Mouse (Mus musculus) lung, adult 2 months (tissue): ENCODE measurements around the gene Dchs1.

ENCODE experiments used
- CTCF ChIP-seq: fragments of 200-500 bp; IDR thresholded peaks from 2 replicates; pipeline ENCODE4 v1.5.1; 2011; ENCODE audit warnings: mild to moderate bottlenecking, low read length, control low read depth; ENCODE audit not compliant: insufficient read depth
- POLR2A ChIP-seq: fragments of 200-500 bp; IDR thresholded peaks from 2 replicates; pipeline ENCODE4 v1.6.1; 2011; ENCODE audit warnings: low read depth, mild to moderate bottlenecking, control low read depth, low read length, borderline replicate concordance; ENCODE audit errors: extremely low read depth

DNA sequence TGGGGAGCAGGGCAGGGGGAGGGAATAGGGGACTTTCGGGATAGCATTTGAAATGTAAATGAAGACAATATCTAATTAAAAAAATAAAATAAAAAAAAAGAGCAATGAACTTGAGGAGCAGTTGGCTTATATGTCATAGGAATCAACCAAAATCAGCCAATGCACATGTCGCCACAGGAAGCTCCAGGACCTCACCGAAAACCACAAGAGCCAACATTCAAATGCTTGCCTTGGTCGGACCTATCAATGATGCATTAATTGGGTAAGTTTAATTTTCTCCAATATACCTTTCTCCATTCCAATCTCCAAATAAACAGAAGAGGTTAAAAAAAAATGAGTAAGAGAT, 60.5 kb downstream of the Dchs1 start:
- TF ChIP-seq CTCF (no peak), POLR2A (no peak)
